Mouse (Mus musculus) midbrain, embryonic 11.5 days (tissue): ENCODE results near the gene Cherp. TPM values are rescaled to one million over a fixed set of nuclear protein-coding genes. Genes with fewer than 3 reads are reported as not detected.

Experiments used
- microRNA-seq: library from miRNA; unstranded; fragments of <30 nt; microRNA quantifications from one replicate; pipeline ENCODE4, GENCODE M21; 2017
- polyA plus RNA-seq: library from polyadenylated mRNA; unstranded; fragments of >200 nt; fragmentation: Nextera tagmentation; extraction: Ambion mirVana; gene quantifications from 2 replicates; pipeline ENCODE4 v1.2.1, GENCODE M21; 2014

The Cherp gene
- polyA plus RNA-seq, 1 experiment from 2014 or later: 62.6 TPM

Small RNA genes within 50 kb of the gene (microRNA-seq; reads per million reads assigned to microRNA genes)
- 7.6 reads per million, percentile 27 among the genes with 10 or more reads in this experiment for gene Mir7068

Other genes starting within 250 kb of the Cherp start
- 170 and 173 TPM in 2 replicates for gene Ap1m1, start 235.2 kb downstream of the Cherp start, polyA plus RNA-seq
- gene Gm10282, start 170.0 kb downstream of the Cherp start, polyA plus RNA-seq: 39.3 and 42.3 TPM in 2 replicates
- 5.0 and 6.5 TPM in 2 replicates for gene Klf2, start 156.2 kb downstream of the Cherp start, polyA plus RNA-seq
- gene Eps15l1, start 53.8 kb downstream of the Cherp start, polyA plus RNA-seq: 67.6 and 71.3 TPM in 2 replicates
- gene Calr3, start 31.4 kb downstream of the Cherp start, polyA plus RNA-seq: 0.71 and 0.76 TPM in 2 replicates
- 11.6 and 13.5 TPM in 2 replicates for gene 1700030K09Rik, start 31.3 kb downstream of the Cherp start, polyA plus RNA-seq
- 10.9 and 13.4 TPM in 2 replicates for gene Slc35e1, start 17.4 kb upstream of the Cherp start, polyA plus RNA-seq
- gene Med26, start 73.0 kb upstream of the Cherp start, polyA plus RNA-seq: 11.0 and 13.6 TPM in 2 replicates
- 117 and 121 TPM in 2 replicates for gene Smim7, start 95.9 kb upstream of the Cherp start, polyA plus RNA-seq
- gene Tmem38a, start 96.8 kb upstream of the Cherp start, polyA plus RNA-seq: 9.1 and 11.4 TPM in 2 replicates
- 0.03 and 0.07 TPM in 2 replicates for gene Nwd1, start 171.5 kb upstream of the Cherp start, polyA plus RNA-seq
- 147 and 155 TPM in 2 replicates for gene Sin3b, start 248.1 kb upstream of the Cherp start, polyA plus RNA-seq